Mouse (Mus musculus) embryonic fibroblast, embryonic 13.5 days (primary cell): ENCODE measurements around the gene Klf11. TPM values are rescaled to one million over a fixed set of nuclear protein-coding genes. Genes with fewer than 3 reads are reported as not detected.
A peak's percentile ranks its signal among the peaks of the same experiment; 100 is the strongest.

Source experiments
- H3K27ac ChIP-seq: 2 replicates; pipeline ENCODE4 v1.5.1; 2012; ENCODE audit warnings: low read length, control low read depth, inconsistent platforms; ENCODE audit not compliant: insufficient read depth
- H3K4me1 ChIP-seq: 2 replicates; pipeline ENCODE4 v1.6.1; 2011; ENCODE audit warnings: low read length; ENCODE audit not compliant: control insufficient read depth, insufficient read depth
- H3K4me3 ChIP-seq: 2 replicates; pipeline ENCODE4 v1.5.1; 2011; ENCODE audit warnings: mild to moderate bottlenecking, control low read depth, low read length; ENCODE audit not compliant: insufficient read depth
- CTCF ChIP-seq: IDR thresholded peaks from 2 replicates; pipeline ENCODE4 v1.5.1; 2011; ENCODE audit warnings: mild to moderate bottlenecking, control low read depth, low read length, moderate library complexity, borderline replicate concordance; ENCODE audit not compliant: insufficient read depth
- POLR2A ChIP-seq: IDR thresholded peaks from 2 replicates; pipeline ENCODE4 v1.6.1; 2011; ENCODE audit warnings: low read depth, mild to moderate bottlenecking, control low read depth, low read length, moderate library complexity
- polyA plus RNA-seq: library from polyadenylated mRNA; stranded (reverse); fragments of >200 nt; gene quantifications from 2 replicates; pipeline ENCODE4 v1.2.4, GENCODE M21; 2011; ENCODE audit warnings: low read depth; ENCODE audit not compliant: missing spikeins, insufficient read length

The Klf11 gene
- polyA plus RNA-seq, 1 experiment = 5.9 TPM

- Histone ChIP-seq H3K4me1 (peaks cover 8% of the 10 kb centered on the region; the same call in 1 of the 2 replicates), H3K27ac (peak overlapping the region; percentile 3), H3K4me3 (peak overlapping the region; percentile 57)
- no peak; the same call in 1 of the 2 replicates for TF ChIP-seq POLR2A
- TF ChIP-seq CTCF = no peak
Observed at GRCm38 (mm10) chr12:24709409-24709808, 58.3 kb downstream of the Klf11 start.

- Histone ChIP-seq H3K4me1 (peaks cover 8% of the 10 kb centered on the region; the same call in 1 of the 2 replicates), H3K27ac (peak overlapping the region; percentile 3), H3K4me3 (peak overlapping the region; percentile 57)
- TF ChIP-seq POLR2A (peak; percentile 37; the same call in 1 of the 2 replicates), CTCF (no peak)
Observed at GRCm38 (mm10) chr12:24709831-24710508, 58.9 kb downstream of the Klf11 start.

- Histone ChIP-seq H3K27ac (no peak overlapping the region), H3K4me3 (peak overlapping the region; percentile 2; the same call in 1 of the 2 replicates), H3K4me1 (peaks cover 8% of the 10 kb centered on the region; the same call in 1 of the 2 replicates)
- peak; percentile 49; the same call in 1 of the 2 replicates for TF ChIP-seq CTCF
- no peak for TF ChIP-seq POLR2A
Observed at GRCm38 (mm10) chr12:24710672-24711071, 59.6 kb downstream of the Klf11 start.

Other genes with a start within 250 kb of the Klf11 start
- gene Taf1b, start 152.9 kb upstream of the Klf11 start, polyA plus RNA-seq = 15.9 and 25.6 TPM in 2 replicates
- 0.23 and 0.61 TPM in 2 replicates for gene Grhl1, start 79.0 kb upstream of the Klf11 start, polyA plus RNA-seq
- gene Cys1, start 30.5 kb downstream of the Klf11 start, polyA plus RNA-seq = 1.4 and 3.4 TPM in 2 replicates
- gene Rrm2, start 57.0 kb downstream of the Klf11 start, polyA plus RNA-seq = 102 and 106 TPM in 2 replicates
- gene Mboat2, start 179.6 kb downstream of the Klf11 start, polyA plus RNA-seq = 16.6 and 17.2 TPM in 2 replicates